Mouse (Mus musculus) G1E (cell line): ENCODE results near the gene Nrde2. TPM values are rescaled to one million over a fixed set of nuclear protein-coding genes. Genes with fewer than 3 reads are reported as not detected.

Source experiments
- ATAC-seq: 2 replicates; pipeline ENCODE4 v1.8.0; 2016; ENCODE audit warnings: mild to moderate bottlenecking; ENCODE audit not compliant: insufficient number of reproducible peaks, poor library complexity, low FRiP score, severe bottlenecking; ENCODE audit errors: extremely low read depth
- DNase-seq: peaks from one replicate; pipeline ENCODE4 v3.0.0; 2012; ENCODE audit warnings: low spot score
- H3K27me3 ChIP-seq: 2 replicates; pipeline ENCODE4 v1.6.1; 2012; ENCODE audit warnings: mild to moderate bottlenecking, low read length, inconsistent platforms; ENCODE audit not compliant: insufficient read depth
- H3K36me3 ChIP-seq: replicated peaks from 2 replicates; pipeline ENCODE3; 2012; ENCODE audit warnings: mild to moderate bottlenecking, inconsistent platforms
- H3K4me1 ChIP-seq: 2 replicates; pipeline ENCODE4 v1.6.1; 2012; ENCODE audit warnings: low read depth, low read length, inconsistent platforms, mixed read lengths; ENCODE audit not compliant: insufficient read depth
- H3K4me3 ChIP-seq: 2 replicates; pipeline ENCODE4 v1.5.1; 2012; ENCODE audit warnings: low read depth, mild to moderate bottlenecking, inconsistent platforms, low read length, moderate library complexity, mixed read lengths
- H3K9me3 ChIP-seq: replicated peaks from 2 replicates; pipeline ENCODE4 v1.6.1; 2012; ENCODE audit warnings: inconsistent platforms
- CTCF ChIP-seq: IDR thresholded peaks from 2 replicates; pipeline ENCODE4 v1.5.1; 2012; ENCODE audit warnings: low read depth, low read length, inconsistent platforms, mixed read lengths
- GATA1 ChIP-seq: IDR thresholded peaks from 2 replicates; pipeline ENCODE4 v1.6.1; 2012; ENCODE audit warnings: borderline replicate concordance, low read length, inconsistent platforms, mixed read lengths
- GATA2 ChIP-seq: IDR thresholded peaks from 2 replicates; pipeline ENCODE4 v1.6.1; 2012; ENCODE audit warnings: low read depth, low read length, inconsistent platforms, borderline replicate concordance
- POLR2AphosphoS5 ChIP-seq: IDR thresholded peaks from 2 replicates; pipeline ENCODE4 v1.6.1; 2012; ENCODE audit warnings: low read depth, low read length, inconsistent platforms; ENCODE audit not compliant: insufficient replicate concordance
- TAL1 ChIP-seq: conservative IDR thresholded peaks from 2 replicates; pipeline ENCODE4 v1.6.1; 2012; ENCODE audit warnings: low read depth, low read length, inconsistent platforms, mixed read lengths
- polyA plus RNA-seq: library from polyadenylated mRNA; stranded (reverse); fragments of >175 nt; gene quantifications from 2 replicates; pipeline ENCODE4 v1.2.3, GENCODE M21; 2012
- total RNA-seq, 2 experiments: library from RNA; stranded (forward) in 1 of 2; stranded (reverse) in 1 of 2; fragments of 200-1000 nt in 1 of 2; fragments of >200 nt in 1 of 2; fragmentation: Nextera tagmentation in 1 of 2; gene quantifications; 2 replicates each; pipeline ENCODE4 v1.2.3; 2014 to 2017

Nrde2 gene
- total and polyA plus RNA-seq, 3 experiments = 10.8 to 36.2 (median 12.3) TPM

DNA sequence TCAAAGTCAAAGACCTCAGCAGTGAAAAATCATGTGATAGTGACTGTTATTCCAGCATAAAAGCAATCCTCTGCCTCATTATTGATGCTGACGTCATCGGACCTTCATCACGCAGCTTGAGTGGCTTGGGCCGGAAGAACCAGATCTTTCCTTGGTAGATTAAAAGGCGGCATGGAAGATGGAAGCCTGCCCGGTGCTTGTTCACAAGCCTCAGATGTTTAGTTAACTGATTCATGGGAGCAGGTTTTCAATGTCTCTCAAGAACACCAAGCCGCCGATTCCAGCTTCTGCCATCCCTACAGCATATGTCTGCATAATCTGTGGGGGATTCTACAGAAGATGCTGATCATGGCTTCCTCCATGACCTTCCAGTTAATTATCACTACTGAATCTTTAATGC lies 7.5 kb upstream of the Nrde2 start:
- TF ChIP-seq GATA2 = no peak
- no peak for TF ChIP-seq TAL1
- no peak for TF ChIP-seq CTCF
- TF ChIP-seq POLR2AphosphoS5 = no peak
- no peak for DNase-seq
- no peak for ATAC-seq
- Histone ChIP-seq H3K4me3 (no peak overlapping the region), H3K36me3 (no peaks in the 10 kb centered on the region), H3K27me3 (peaks cover 24% of the 10 kb centered on the region), H3K4me1 (peaks cover 15% of the 10 kb centered on the region), H3K9me3 (no peaks in the 10 kb centered on the region)

DNA sequence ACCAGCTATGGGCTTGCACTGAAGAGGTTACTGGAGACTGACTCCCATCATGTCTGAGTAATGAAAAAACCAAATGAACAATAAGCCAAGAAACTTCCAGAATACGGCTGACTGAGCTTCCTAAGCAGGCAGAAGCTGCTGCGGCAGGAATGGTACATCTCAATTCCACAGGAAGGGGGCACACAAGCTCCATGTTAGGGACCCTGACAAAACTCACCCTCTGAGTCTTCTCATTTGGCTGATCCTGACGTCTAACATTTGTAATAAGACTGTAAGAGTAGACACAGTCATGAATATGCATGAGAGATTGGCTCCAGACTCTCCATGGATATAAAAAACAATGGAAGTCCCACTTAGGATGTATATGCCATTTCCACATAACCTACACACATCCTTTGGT lies 6.7 kb upstream of the Nrde2 start:
- Histone ChIP-seq H3K27me3 (peaks cover 24% of the 10 kb centered on the region), H3K36me3 (no peaks in the 10 kb centered on the region), H3K4me1 (peaks cover 15% of the 10 kb centered on the region), H3K4me3 (no peak overlapping the region), H3K9me3 (no peaks in the 10 kb centered on the region)
- TF ChIP-seq CTCF = 0 out of 2 replicates have a peak, but pooled peaks have one; percentile 3
- TF ChIP-seq GATA1 = no peak
- DNase-seq = peak; percentile 40
- peak; percentile 32; the same call in 1 of the 2 replicates for ATAC-seq

DNA sequence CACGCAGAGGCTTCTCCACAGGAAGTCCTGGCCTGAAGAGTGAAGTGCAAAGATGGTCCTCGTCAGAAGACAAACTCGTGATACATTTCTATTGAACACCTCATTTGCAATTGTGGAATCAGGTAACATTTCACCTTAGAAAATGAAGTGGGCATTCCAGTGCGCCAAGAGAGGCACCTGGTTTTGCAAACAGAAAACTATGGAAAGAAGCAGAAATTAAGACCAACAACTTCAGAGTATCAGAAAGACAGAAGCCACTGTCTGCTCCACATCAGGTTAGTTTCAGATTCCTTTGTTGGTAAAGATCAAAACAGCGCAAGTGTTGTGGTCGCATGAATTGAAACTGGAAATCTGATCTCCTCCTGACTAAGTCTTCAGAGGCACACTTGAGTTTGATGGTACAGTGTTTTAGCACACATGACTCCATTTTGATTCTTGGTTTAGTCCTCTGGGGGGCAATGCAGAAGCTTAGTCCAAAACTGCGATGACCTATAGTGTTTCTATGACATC lies 5.6 kb upstream of the Nrde2 start:
- Histone ChIP-seq H3K9me3 (no peaks in the 10 kb centered on the region), H3K36me3 (no peaks in the 10 kb centered on the region), H3K4me1 (peaks cover 15% of the 10 kb centered on the region), H3K27me3 (peaks cover 24% of the 10 kb centered on the region), H3K4me3 (no peak overlapping the region)
- no peak for ATAC-seq
- TF ChIP-seq POLR2AphosphoS5 = no peak
- TF ChIP-seq CTCF = no peak
- no peak for TF ChIP-seq GATA1
- TF ChIP-seq TAL1 = no peak
- TF ChIP-seq GATA2 = no peak
- DNase-seq = no peak

DNA sequence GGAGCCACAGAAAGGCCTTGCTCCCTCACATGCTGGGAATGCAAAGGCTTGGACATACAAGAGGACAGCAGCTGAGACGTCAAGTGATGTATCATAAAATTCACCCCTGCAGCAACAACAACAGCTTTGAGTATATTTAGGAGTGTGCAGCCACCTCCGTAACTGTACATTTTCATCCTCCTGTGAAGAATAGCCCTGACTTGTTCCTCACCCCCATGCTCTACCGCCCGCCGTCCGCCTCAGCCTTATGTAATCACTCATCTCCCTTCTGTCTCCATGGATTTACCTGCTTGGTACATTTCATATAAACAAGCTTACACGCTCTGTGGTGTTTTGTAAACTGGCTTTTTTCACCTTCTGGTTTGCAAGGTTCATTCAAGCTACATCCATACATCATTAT lies 7.0 kb downstream of the Nrde2 start:
- peaks cover 94% of the 10 kb centered on the region for H3K36me3 ChIP-seq
- no peaks in the 10 kb centered on the region for H3K27me3 ChIP-seq
- peaks cover 2% of the 10 kb centered on the region; the same call in 1 of the 2 replicates for H3K4me1 ChIP-seq
- ATAC-seq = no peak
- H3K9me3 ChIP-seq = no peaks in the 10 kb centered on the region
- no peak for DNase-seq
- H3K4me3 ChIP-seq = no peak overlapping the region
- no peak for TF ChIP-seq GATA1
- no peak for TF ChIP-seq GATA2

DNA sequence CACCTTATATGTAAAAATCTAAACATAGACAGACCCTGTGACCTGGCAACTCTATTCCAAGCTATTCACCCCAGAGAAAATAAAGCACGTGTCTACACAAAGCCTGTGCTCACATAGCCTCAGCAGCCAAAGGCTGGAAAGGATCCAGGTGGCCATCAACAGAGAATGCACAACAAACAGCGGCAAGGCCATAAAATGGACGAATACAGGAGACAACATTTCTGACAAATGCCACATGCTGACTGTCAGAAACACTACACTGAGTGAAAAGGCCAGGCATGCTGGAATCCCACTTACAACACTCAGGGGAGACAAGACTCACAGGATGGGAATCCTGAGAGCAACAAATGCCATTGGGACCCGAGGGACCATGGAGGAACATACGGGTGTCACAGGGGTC lies 15.2 kb downstream of the Nrde2 start:
- Histone ChIP-seq H3K4me1 (no peaks in the 10 kb centered on the region; the same call in 1 of the 2 replicates), H3K36me3 (peaks cover 97% of the 10 kb centered on the region), H3K4me3 (no peak overlapping the region), H3K27me3 (no peaks in the 10 kb centered on the region), H3K9me3 (no peaks in the 10 kb centered on the region)
- TF ChIP-seq TAL1 (no peak), CTCF (no peak), POLR2AphosphoS5 (no peak)
- ATAC-seq = no peak
- DNase-seq = no peak

DNA sequence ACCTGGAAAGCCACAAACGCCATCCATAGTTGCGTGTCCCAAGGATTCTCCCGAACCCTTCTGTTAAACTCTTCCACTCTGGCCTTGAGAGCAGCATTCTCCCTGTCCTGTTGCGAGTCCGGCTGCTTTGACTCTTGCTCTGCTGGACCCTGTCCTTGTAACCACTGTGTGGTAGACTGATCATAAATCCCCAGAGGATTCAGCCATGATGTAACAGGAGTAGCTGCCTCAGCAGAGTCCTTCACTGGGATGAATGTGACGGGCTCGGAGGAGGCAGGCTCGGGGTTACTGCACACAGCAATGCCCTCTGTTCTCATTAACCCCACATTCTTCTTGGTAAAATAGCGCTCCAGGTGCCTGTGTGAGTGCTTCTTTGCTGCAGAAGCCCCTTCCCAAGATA lies 15.7 kb downstream of the Nrde2 start:
- no peaks in the 10 kb centered on the region for H3K27me3 ChIP-seq
- H3K36me3 ChIP-seq = peaks cover 97% of the 10 kb centered on the region
- DNase-seq = no peak
- H3K9me3 ChIP-seq = no peaks in the 10 kb centered on the region
- H3K4me3 ChIP-seq = no peak overlapping the region
- H3K4me1 ChIP-seq = no peaks in the 10 kb centered on the region; the same call in 1 of the 2 replicates
- TF ChIP-seq TAL1 (no peak), GATA2 (no peak), GATA1 (no peak), CTCF (no peak), POLR2AphosphoS5 (no peak)
- no peak for ATAC-seq

DNA sequence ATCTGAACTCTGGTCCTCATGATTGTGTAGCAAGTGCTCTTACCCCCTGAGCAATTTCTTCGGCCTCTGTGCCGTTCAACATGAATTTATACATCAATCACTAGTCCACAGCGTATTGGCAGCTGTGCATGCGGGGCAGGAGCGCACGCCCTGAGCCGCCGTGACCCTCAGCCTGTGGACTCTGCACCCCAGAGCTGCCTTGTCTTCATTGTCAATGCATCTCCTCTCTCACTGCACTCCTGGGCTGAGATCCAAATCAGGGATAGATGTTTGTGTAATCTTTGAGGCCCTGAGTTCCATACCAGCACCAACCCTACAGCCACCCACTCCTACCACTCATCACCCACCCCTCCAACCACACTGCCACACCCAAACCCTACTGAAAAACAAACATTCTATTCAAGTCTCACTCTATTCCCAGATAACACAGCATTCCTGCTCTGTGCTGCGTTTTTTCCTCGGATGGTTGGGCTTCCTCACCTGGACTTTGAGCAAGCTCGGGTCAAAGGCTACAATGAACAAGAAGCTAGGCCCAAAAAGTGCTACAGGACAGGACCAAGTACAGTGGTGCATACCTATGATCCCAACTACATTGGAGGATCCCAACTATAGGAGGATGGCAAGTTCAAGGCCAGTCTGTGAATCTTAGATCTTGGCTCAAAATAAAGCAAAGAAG lies 16.5 kb downstream of the Nrde2 start:
- TF ChIP-seq CTCF (no peak), POLR2AphosphoS5 (no peak), GATA2 (no peak), GATA1 (no peak), TAL1 (no peak)
- no peaks in the 10 kb centered on the region for H3K9me3 ChIP-seq
- no peak for DNase-seq
- peaks cover 98% of the 10 kb centered on the region for H3K36me3 ChIP-seq
- H3K27me3 ChIP-seq = no peaks in the 10 kb centered on the region
- ATAC-seq = no peak
- H3K4me1 ChIP-seq = no peaks in the 10 kb centered on the region; the same call in 1 of the 2 replicates
- H3K4me3 ChIP-seq = no peak overlapping the region
